Mouse (Mus musculus): ENCODE results near the gene Tnpo3. TPM values are rescaled to one million over a fixed set of nuclear protein-coding genes. Genes with fewer than 3 reads are reported as not detected.

Gene Tnpo3
- polyA plus RNA-seq, 1 experiment: 76.8 TPM

DNA sequence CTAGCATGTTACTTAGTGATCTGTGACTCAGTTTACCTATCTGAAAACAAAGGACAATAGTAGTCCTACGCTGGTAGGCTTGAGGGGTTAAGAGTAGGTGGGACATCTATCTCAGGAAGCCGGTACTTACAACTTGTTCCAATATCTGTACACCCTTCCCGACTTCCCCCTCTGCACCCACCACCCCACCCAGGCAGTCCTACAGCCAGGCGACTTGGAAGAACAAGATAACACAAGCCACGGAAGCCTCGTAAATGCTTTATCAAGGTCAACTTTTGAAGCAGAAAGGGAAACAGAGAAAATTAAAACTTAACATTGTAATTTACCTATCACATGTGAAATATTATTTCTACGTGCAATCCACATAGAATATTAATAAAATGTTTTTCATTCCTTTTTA lies 109.5 kb downstream of the Tnpo3 start:
- DNase-seq (ENCODE audit: low read depth): no peak

DNA sequence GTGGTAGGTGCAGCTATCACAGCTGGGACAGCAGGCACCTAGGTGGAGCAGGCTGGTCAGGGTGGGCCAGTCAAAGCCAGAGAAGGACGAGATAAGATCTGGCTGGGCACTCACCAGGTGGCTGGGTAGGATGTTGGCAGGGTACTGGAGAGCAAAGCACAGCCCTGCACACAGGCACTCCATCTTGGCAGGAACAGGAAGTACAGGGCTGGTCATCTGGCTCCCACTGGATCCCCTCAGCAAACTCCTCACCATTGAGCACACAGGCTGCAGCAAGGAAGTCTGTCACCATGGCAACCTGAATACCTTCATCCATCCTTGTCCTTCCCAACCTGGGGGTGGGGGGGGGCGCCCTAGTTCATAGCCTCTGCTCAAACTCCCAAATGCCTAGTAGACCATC lies 111.9 kb downstream of the Tnpo3 start:
- no peak for TF ChIP-seq POLR2A (IDR thresholded peaks at IDR 0.05; ENCODE audit: borderline replicate concordance, extremely low read depth, insufficient read depth, insufficient read length, poor library complexity, severe bottlenecking)
- no peak for DNase-seq (ENCODE audit: low read depth)

More for the DNA sequence above, 109.5 kb downstream of the Tnpo3 start:
- TF ChIP-seq CTCF (IDR thresholded peaks at IDR 0.05; ENCODE audit: borderline replicate concordance, extremely low read depth, insufficient read depth, insufficient read length): no peak
- TF ChIP-seq POLR2A (IDR thresholded peaks at IDR 0.05; ENCODE audit: borderline replicate concordance, extremely low read depth, insufficient read depth, insufficient read length, poor library complexity, severe bottlenecking): no peak

DNA sequence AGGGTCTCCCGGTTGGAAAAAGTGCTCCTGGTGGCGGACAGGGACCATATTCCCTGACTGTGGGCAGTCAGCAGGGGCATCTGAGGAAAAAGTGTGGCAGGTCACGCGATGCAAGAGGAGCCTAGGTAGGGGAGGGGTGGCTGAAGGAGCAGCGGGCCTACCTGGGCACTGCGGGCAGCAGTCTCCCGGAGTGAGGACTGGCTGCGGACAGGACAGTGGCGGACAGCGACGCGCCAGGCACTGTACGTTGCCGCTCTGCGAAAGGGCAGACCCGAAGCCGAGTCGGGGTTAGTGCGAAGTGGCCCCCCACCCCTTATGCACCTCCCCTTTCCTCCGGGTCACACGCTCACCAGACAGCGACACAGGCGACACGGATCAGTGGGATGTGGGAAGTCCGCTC lies 113.4 kb downstream of the Tnpo3 start:
- DNase-seq (ENCODE audit: low read depth): no peak
- TF ChIP-seq POLR2A (IDR thresholded peaks at IDR 0.05; ENCODE audit: borderline replicate concordance, extremely low read depth, insufficient read depth, insufficient read length, poor library complexity, severe bottlenecking) (no peak), CTCF (IDR thresholded peaks at IDR 0.05; ENCODE audit: borderline replicate concordance, extremely low read depth, insufficient read depth, insufficient read length) (no peak)

DNA sequence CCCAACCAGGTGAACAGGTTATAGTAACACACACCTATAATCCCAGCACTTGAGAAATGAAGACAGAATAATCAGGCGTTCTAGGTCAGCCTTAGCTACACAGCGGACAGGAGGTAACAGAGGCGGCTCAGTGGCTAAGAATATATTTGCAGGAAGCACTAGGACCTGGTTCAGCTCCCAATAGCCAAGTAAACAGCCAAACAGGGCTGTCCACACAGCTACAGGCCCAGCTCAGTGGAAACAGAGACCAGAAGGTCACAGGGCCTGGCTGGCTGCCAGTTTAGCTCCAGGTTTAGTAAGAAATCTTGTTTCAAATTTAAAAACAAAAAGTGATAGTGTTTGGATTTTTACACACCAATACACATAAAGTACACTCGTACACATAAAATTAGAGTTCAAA lies 115.6 kb downstream of the Tnpo3 start:
- DNase-seq (ENCODE audit: low read depth): no peak
- no peak for TF ChIP-seq POLR2A (IDR thresholded peaks at IDR 0.05; ENCODE audit: borderline replicate concordance, extremely low read depth, insufficient read depth, insufficient read length, poor library complexity, severe bottlenecking)
- TF ChIP-seq CTCF (IDR thresholded peaks at IDR 0.05; ENCODE audit: borderline replicate concordance, extremely low read depth, insufficient read depth, insufficient read length): no peak

Other genes starting within 250 kb of the Tnpo3 start
- 0.11 and 0.32 TPM in 2 replicates for gene Opn1sw, start 221.4 kb downstream of the Tnpo3 start, polyA plus RNA-seq (2012; rRNA removed)
- 44.5 and 46.7 TPM in 2 replicates for gene Ccdc136, start 213.6 kb downstream of the Tnpo3 start, polyA plus RNA-seq (2012; rRNA removed)
- gene Flnc, start 176.6 kb downstream of the Tnpo3 start, polyA plus RNA-seq (2012; rRNA removed): 3.2 and 9.7 TPM in 2 replicates
- 258 and 356 TPM in 2 replicates for gene Atp6v1f, start 142.2 kb downstream of the Tnpo3 start, polyA plus RNA-seq (2012; rRNA removed)
- gene Atp6v1fnb, start 138.4 kb downstream of the Tnpo3 start, polyA plus RNA-seq (2012; rRNA removed): 0.14 and 0.23 TPM in 2 replicates
- 35.4 and 48.3 TPM in 2 replicates for gene Kcp, start 101.9 kb downstream of the Tnpo3 start, polyA plus RNA-seq (2012; rRNA removed)
- 1.6 and 1.9 TPM in 2 replicates for gene Irf5, start 83.3 kb downstream of the Tnpo3 start, polyA plus RNA-seq (2012; rRNA removed)
- gene Tspan33, start 84.3 kb upstream of the Tnpo3 start, polyA plus RNA-seq (2012; rRNA removed): 5.7 and 10.6 TPM in 2 replicates
- 31.5 and 37.8 TPM in 2 replicates for gene Smo, start 125.6 kb upstream of the Tnpo3 start, polyA plus RNA-seq (2012; rRNA removed)
- gene Ahcyl2, start 158.1 kb upstream of the Tnpo3 start, polyA plus RNA-seq (2012; rRNA removed): 23.1 and 32.6 TPM in 2 replicates

All from brain, embryonic 14.5 days (tissue).